Mouse (Mus musculus): ENCODE data around the gene Tm4sf4. TPM values are rescaled to one million over a fixed set of nuclear protein-coding genes. Genes with fewer than 3 reads are reported as not detected.

The Tm4sf4 gene
- polyA plus RNA-seq (2012; rRNA removed) = 15.0 and 18.1 TPM in 2 replicates

GRCm38 (mm10) chr3:57425089-57425730 lies at the start of gene Tm4sf4:
Gene Tm4sf4, plus strand, starts transcription at chr3:57425314.

Other genes with a start within 250 kb of the Tm4sf4 start
- gene Tm4sf1, start 123.3 kb upstream of the Tm4sf4 start, polyA plus RNA-seq (2012; rRNA removed) = 7.4 and 9.2 TPM in 2 replicates
- gene Wwtr1, start 150.6 kb downstream of the Tm4sf4 start, polyA plus RNA-seq (2012; rRNA removed) = 1.6 and 1.9 TPM in 2 replicates
- 18.1 and 21.9 TPM in 2 replicates for gene Commd2, start 226.4 kb downstream of the Tm4sf4 start, polyA plus RNA-seq (2012; rRNA removed)